Mouse (Mus musculus): Measurements from ENCODE around the gene Apol8.

DNA sequence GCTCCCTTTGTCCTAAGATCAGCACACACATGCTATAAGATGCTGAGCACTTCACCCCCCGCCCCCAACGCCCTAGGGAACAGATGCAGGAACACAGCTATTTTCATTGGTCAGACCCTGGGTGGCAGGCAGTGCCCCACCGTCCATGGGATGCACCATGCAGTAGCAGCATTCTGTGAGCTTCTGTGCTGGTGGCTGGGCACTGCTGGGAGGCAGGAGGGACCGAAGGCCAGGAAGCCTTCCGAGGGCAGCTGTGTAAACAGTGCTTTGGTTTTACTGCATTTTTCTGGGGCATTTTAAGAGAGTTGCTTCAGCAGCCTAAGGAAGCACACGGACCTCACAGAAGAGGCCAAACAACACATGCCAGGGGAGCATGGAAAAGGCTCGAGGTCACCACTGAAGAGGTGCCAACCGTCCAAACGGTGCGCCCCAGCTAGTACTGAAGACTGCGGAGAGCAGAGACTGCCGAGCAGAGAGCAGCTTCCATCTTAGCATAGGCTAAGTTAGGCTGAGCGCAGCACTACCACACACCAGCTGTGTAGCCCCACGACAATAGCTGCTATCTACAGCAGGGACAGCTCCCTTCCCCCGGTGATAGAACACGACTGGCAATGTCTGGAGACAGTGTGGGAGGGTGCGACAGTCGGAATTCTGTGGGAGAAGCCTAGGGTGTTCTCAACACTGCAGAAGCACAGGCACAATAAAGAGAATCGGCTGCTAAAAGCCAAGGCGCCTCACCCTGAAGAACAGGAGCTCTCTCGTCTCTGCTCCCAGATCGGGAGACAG is 27.4 kb upstream of the Apol8 start:
- TF ChIP-seq CTCF (IDR thresholded peaks at IDR 0.05; ENCODE audit: low read depth) (no peak), EP300 (IDR thresholded peaks at IDR 0.05; ENCODE audit: low read depth) (no peak)
